Mouse (Mus musculus) left cerebral cortex, postnatal 4 days (tissue): ENCODE measurements at regions not wholly inside any gene's neighbourhood (a gene's known extent, or its start where the extent isn't known, plus 50 kb on each side); places are given as distances from the start of the nearest gene placed in this dataset.

Source experiments
- DNase-seq: peaks from one replicate; pipeline ENCODE4 v3.0.0-alpha.2; 2022
- intact Hi-C: fragments of 180-260 bp; cut with DNase I; formaldehyde crosslinking; loops from one replicate; pipeline ENCODE4 v1.15.1; 2025

DNA sequence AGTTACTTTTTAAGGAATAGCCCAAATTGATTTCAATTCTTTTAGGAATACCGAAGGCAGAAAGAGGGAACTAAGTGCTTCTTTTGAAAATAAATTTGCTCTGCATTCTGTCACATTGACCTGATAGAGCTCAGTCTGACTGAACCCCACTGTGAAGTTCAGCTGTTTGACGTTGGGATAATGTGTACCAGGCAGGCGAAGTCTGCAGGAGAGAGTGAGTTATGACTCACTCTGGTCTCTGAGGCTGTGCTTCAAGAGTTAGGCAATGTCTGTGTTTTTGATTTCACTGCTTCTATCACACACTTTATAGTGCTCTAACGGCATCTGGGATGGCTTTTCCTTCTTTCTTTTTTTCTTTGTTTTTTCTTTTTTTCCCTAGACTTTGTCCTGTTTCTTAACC lies 283.5 kb downstream of the Naf1 start:
- DNase-seq, result no peak
- intact Hi-C loops, result no loop called here

DNA sequence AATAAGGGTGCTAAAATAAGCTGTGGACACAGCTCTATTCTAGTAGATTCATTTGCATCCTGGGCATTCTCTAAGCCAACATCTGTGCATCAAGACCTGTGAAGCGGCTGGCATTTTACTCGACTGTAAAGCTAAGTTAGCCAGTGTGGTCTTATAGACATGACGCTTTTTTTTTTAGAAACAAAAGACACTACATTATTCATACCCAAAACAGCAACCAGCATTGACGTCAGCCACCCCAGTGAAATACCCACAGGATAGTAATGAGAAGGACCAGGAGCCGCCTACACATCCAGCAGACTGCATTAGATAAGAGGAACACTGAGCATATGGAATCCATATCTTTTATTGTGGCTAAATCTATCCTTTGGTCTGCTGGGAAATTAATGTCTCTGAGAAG lies 321.7 kb downstream of the Naf1 start:
- DNase-seq, result no peak
- intact Hi-C loops, result no loop called here

DNA sequence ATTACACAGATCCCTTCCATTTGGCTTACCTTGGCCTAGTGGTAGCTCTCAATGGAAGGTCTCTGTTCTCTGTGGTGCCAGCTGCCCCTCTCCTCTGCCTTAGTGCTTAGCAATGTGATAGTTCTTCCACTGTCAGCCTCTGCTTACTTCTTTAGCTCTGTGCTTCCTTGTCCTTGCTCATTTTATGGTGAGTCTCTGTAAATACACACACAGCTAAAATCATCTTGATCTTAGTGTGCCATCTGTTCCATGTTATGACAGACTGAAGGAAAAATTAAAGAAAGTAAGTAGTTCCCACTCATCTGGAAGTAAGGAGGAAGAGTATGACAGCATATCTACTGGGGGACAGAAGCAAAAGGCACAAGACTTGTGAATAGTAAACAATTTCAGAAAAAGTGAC lies 324.4 kb upstream of the Nat3 start:
- no peak for DNase-seq
- intact Hi-C loops, result no loop called here

DNA sequence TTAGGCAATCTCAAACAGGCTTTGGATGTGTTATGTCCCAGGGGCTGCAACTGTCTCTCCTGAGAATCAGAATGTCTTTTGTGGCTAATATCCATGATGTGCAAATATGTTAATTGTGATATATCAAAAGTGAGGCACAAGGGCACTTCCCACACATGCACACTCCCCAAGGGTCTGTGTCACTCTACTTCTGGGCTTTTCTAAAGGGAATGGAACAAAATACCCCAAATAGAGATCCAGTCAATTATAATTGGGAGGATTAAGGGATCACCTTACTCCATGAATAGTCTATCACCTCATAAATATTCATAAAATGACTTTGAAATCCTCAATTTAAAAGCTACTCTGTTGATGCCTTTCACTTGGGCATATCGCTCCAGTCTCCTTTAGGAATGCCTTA lies 317.6 kb upstream of the Nat3 start:
- DNase-seq, result no peak
- intact Hi-C loops, result no loop called here

DNA sequence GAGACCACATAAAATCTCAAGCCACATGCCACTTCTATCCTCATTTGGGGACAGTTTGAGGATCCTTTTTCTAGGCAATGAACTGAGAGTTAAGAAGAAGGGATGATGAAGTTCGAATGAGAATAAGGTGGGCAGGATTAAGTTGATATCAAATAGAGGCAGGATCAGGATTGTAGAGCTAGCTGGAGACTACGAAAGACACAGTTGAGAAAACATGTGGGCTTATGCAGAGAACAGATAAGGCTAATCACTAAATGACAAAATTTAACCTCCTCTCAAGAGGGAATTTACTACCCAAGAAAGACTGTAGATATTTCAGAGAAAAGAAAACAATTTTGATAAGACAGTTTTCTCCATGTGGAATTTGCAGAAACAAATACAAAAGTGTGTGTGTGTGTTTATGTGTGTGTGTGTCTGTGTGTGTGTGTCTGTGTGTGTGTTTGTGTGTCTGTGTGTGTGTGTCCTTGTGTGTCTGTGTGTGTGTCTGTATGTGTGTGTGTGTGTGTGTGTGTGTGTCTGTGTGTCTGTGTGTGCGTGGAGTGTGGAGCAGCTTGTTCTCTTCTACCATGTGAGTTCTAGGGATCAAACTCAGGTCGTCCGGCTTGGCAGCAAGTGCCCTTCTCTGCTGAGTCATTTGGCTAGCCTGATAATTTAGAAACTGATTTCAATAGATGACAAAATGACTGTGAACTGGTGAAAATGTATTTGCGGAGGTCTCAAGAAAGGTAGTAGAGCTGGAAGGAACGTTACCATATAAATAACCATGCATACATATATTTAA lies 291.5 kb upstream of the Nat3 start:
- no peak for DNase-seq
- intact Hi-C loops, result no loop called here

DNA sequence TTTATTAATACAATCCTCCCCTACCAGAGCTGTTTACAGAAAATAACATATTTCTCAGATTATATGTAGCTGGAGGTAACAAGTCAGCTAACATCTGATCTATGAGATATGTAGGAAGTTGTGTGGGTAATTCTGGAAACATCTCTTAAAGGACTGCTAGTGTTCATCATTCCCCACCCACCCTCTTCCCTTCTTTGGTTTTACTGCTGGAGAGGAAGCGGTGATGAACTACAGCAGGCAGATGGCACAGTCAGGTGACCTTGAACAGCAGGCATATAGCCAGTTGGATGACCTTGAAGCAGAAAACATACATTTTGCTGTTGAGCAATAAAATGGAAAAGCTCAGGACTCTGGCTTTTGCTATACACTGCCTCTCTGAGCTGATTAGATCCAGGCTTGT lies 284.7 kb upstream of the Nat3 start:
- DNase-seq, result peak; percentile 3
- intact Hi-C loops, result no loop called here

DNA sequence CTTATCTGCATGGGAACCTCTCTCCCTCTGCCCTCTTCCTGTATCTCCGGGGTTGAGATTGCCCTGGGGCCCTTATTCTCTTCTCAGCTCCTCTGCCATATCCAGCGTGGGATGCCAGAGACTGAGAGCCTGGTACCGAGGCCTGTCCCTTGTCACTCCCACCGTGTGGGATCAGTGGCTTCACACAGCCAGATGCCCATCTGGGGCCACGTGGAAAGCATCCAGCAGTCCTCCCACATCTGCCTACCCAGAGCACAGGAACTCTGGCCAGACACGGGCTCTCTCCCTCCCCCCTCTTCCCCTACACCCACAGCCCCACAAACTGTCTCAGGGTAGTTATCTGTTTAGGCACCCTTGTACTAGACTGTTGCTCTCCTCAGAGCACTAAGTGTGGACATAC lies 244.9 kb upstream of the Nat3 start:
- DNase-seq, result no peak
- intact Hi-C loops, result no loop called here

DNA sequence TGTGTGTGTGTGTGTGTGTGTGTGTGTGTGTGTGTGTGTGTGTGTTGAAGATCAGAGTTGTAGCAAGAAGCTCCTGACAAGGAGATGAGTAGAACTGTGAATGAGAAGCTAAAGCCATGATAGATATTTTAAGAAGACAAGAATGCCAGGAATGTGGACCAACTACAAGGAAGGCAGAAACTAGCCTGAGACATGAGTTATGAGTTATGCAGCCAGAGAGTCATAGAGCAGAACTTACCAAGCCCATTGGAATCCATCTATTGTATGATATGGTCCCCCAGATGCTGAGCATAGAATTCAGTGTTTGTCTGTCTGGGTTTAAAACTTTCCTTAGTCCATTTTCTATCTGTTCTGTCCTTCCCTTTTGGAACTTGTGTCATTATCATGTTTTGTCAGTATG lies 244.2 kb upstream of the Nat3 start:
- intact Hi-C loops, result no loop called here

DNA sequence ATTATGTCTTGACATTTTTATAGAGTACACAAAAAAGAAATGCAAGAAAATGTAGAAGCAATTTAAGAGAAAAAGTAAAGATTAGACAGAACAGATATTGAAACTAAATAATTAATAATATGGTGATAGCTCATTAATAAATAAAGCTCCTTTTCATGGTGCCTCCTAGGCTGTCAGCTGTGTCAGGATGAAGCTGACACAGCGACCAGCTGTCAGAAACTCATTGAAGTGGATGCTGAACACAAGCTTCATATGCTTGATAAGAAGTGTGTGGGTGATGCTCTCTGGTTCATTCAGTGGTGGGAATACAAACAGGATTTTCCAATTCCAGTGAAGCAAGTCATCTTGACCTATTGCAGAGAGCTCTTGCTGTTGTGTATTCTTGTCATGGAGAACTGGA lies 213.2 kb upstream of the Nat3 start:
- DNase-seq, result no peak
- intact Hi-C loops, result no loop called here

More for the DNA sequence above, 244.2 kb upstream of the Nat3 start:
- no peak for DNase-seq

DNA sequence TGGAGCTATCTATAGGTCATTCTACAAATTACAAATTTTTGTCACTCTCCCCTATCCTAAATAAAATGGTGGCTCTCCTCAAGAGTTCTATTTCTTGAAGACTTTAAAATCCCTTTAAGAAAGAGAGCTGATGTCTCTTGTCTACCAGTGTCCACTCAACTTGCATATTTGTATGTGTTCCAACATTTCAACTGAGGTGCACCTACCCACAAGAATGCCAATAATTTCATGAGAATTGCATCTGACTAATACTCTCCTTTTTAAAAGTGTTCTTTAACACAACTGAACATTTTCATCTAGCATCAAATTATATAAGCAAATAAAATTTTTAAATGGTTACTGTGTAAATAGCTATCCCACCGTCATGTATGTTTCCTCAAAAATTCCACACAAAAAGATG lies 206.3 kb upstream of the Nat3 start:
- DNase-seq, result no peak
- intact Hi-C loops, result no loop called here

DNA sequence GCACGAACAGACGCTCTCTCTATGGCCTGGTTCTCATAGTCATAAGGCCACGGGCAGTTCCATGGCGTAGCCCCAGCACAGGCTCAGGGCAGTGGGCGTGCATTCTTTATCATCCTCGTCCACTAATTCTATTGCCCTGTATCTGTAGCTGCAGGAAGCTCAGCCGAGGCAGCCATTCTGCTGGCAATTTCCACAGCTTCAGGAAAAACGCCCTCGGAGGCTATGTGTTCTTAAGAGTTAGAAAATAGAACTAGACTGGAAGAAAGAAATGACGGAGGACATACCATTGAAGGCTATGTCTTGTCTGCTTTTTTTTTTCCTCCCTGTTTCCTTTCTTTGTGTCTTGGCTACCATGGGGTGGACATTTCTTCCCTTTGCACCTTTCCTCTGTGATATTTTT lies 205.0 kb upstream of the Nat3 start:
- DNase-seq, result no peak
- intact Hi-C loops, result no loop called here

DNA sequence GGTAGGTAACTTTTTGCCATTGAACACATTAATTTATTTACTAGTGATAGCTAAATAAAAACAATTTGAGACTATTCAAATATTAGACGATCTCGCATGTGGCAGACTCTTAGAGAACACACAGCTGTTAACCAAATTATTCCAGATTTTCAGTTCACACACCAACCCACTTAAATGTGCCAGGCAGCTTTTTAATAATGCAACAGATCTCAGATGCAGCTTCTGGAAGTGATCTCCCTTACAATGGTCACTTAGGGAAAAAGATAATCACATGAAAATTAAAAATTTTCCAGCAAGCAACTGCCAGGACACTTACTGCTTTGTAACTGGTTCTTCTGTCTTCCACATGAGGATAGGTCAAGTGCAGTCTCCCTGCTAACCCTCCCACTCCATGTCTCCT lies 203.1 kb upstream of the Nat3 start:
- intact Hi-C loops, result no loop called here
- DNase-seq, result no peak

DNA sequence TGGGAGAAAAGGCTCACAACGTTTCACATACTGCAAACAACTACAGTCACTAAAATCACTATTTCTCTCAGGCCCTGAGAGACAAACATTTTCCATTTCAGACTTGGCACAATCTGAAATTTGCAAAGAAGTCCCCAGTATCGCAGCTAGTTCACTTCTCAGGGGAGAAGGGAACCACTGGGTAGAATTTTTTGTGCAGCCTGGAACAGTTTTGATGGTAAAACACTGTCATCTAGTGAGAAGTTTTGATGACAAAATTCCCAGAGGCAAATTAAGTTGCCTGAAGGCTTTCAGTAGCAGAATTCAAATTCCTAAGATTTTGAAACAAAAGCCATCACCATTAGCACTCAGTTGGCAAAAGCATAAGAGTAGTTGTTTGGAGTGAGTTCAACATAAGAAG lies 195.2 kb upstream of the Nat3 start:
- DNase-seq, result no peak
- intact Hi-C loops, result loop anchor here (5.0 kb wide), 1 partner anchor 631 kb away; the partner anchor contains the start of gene Npy1r

DNA sequence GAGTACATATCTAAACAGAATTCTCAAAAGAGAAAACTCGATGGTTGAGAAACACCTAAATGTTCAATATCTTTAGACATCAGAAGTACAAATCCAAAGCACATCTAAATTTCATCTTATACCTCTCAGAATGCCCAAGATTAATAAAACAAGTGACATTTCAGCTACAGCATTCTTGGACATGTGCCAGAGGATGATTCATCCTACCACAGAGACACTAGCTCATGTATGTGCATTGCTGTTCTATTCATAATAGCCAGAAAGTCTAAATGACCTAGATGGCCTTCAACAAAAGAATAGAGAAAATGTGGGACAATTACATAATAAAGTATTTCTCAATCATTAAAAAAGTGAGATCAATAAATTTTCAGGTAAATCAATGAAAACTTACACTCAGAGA lies 146.6 kb upstream of the Nat3 start:
- intact Hi-C loops, result no loop called here

DNA sequence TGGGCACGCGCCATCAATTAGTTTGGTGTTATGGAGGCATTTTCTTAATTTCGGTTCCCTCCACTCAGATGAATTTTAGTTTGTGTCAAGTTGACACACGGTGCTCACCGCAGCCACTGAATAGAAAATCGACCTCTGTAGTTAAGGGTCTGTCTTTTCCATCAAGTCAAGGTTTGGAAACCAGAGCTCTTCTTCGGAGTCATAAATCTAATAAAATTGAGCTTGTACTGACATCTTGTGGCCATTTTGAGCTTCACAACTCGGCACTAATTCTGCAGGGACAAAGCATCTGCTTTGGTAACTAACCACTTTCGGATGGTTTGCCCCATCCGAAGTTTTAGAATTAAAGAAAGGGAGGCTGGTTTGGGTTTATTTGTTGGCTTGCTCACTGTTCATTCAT lies 117.7 kb upstream of the Nat3 start:
- intact Hi-C loops, result loop anchor here (5.0 kb wide), 2 partner anchors 909 to 954 kb away; no protein-coding TSS in a partner anchor
- DNase-seq, result no peak

More for the DNA sequence above, 146.6 kb upstream of the Nat3 start:
- no peak for DNase-seq

DNA sequence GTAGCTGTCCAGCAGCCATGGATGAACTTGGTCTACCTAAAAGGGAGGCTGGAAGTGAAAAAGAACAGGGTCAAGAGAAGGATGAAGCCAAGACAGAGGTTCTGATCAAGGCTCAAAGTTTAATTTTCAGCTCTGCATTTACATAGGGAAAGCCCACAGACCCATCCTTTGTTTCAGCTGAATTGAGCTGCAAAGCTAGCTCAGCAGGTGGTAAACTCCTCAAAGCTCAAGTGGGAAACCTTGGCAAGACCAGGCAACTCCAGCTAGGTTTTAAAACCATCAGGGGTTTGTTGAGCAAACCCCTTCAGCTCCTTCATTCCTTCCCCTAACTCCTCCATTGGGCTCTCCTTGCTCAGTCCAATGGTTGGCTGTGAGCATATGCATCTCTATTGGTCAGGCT lies 108.8 kb upstream of the Nat3 start:
- intact Hi-C loops, result no loop called here
- no peak for DNase-seq

DNA sequence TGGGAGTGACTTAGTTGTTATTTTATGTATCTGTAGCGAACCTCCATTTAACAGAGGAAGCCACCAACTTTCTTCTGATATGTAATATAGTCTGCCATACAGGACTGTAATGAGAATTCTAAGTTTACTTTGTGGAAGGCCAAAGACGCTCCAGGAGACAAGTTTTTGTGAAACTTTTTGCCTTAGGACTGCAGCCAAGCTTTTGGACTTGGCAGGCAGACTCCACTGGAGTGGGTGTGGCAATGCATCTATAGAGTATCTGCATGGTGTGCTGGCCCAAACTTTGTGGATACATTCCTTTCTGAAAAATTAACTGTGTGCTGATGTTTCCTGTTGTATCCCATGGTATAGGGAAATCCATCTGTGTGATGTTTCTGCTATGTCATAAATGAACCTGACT lies 101.1 kb upstream of the Nat3 start:
- no peak for DNase-seq
- intact Hi-C loops, result no loop called here
